Mouse (Mus musculus) cerebellum, adult (tissue): ENCODE data around the gene Gm20661.
"Not testable (repeated sequence)": the region's sequence is repeated elsewhere in the genome, so short reads cannot be mapped to it uniquely, and the experiment has no call there.

Experiments
- ATAC-seq: cut with Nextera tagmentation; 2 replicates; pipeline ENCODE4 v1.9.2; 2017; ENCODE audit warnings: mild to moderate bottlenecking, moderate library complexity, mixed read lengths; ENCODE audit not compliant: insufficient number of reproducible peaks, low FRiP score, low TSS enrichment

The Gm20661 gene

DNA sequence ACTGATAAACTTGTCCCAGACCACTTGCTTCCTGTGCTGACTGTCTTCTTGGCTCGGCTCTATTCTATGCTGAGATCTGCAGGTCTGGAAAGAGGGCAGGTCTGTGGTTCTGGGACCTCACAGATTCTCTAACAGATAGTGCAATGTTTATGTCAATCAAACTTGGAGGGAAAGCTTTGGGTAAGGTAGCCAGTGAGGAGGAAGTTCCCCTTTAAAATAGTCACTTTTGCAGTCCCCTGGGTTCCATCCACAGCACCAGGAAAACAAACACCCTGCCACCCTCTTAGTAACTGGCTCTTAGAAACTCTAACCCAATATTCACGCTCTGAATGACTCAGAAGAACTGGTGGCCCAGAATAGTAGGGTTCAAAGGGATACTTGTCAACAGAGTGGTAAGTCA is 11.6 kb downstream of the Gm20661 start:
- no peak for ATAC-seq

- ATAC-seq: no peak
Observed at GRCm38 (mm10) chr9:107995513-107995912, 12.7 kb downstream of the Gm20661 start.

GRCm38 (mm10) chr9:107996049-107996448 is 13.2 kb downstream of the Gm20661 start, which contains the start of gene Gm20662:
Gene Gm20662 (plus strand): TSS chr9:107996349.
- no peak for ATAC-seq

DNA sequence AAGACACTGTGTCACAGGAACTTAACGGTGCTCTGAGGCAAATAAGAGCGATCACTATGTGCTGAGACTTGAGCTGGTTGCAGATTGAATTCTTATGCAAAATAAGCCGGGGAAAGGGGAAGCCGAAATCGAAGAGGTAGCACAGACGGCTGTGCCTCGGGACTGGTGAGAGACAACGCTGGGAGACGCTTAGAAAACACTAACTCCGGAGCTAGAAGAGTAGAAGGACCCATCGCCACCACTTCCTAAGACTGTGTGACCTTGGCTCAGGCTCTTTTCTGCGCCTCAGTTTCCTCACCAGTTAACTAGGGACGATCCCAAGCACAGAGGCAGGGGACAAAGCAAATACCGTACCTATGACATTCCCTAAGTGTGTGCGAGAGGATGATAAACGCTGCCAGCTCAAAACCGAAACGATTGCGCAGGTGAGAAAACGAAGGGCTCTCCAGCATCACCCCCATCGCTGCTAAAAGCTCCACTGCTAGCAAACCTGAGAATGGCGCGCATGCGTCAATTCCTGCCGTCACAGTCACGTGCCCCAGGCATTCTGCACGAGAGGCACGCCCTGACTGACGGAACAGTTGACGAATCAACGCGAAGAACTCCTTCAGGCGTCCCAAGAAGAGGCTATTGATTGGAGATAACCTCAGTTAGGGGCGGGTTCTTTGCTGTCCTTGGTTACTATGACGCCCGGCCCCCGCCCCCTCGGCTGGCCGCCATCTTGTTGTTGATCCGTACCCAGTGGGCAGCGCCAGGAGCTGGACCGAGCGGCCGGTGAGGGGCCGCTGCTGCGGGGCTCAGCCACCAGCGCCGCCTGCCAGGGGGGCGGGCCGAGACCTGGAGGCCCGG is 19.3 kb downstream of the Gm20661 start, which contains the start of gene Ip6k1:
Ip6k1 (plus strand) TSS at position 580 of the 849 bp plus-strand sequence.
- peak; percentile 99 for ATAC-seq

- ATAC-seq: no peak
Observed at GRCm38 (mm10) chr9:108002778-108003530, 20.1 kb downstream of the Gm20661 start.

GRCm38 (mm10) chr9:108003531-108003890 is 20.7 kb downstream of the Gm20661 start:
- ATAC-seq: no peak

GRCm38 (mm10) chr9:108008041-108008440 is 25.2 kb downstream of the Gm20661 start:
- ATAC-seq: no peak

DNA sequence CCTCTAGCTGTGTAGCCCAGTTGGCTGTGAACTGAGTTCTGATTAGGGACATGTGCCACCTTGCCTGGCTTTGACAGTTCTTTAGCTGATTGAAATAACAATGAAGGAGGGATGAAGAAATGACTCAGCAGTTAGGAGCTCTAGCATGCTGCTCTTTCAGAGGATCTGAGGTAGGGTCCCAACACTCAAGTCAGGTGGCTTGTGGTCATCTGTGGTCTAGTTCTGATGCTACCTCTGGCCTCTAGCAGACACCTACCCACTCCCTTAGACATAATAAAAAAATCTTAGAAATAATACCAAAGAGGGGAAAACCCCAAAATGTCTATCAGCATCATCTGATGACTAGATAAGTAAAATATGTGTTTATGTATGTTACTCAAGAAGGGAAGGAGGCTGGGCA is 27.5 kb downstream of the Gm20661 start:
- no peak for ATAC-seq

GRCm38 (mm10) chr9:108013577-108013976 is 30.7 kb downstream of the Gm20661 start:
- not testable (repeated sequence) for ATAC-seq

- no peak for ATAC-seq
Observed at GRCm38 (mm10) chr9:108017127-108017526, 34.3 kb downstream of the Gm20661 start.

GRCm38 (mm10) chr9:108020741-108021140 is 37.9 kb downstream of the Gm20661 start:
- ATAC-seq: no peak

GRCm38 (mm10) chr9:108023216-108023615 is 40.4 kb downstream of the Gm20661 start:
- ATAC-seq: no peak

- ATAC-seq: no peak
Observed at GRCm38 (mm10) chr9:108026584-108026983, 43.7 kb downstream of the Gm20661 start.

GRCm38 (mm10) chr9:108027867-108028266 is 45.0 kb downstream of the Gm20661 start:
- no peak for ATAC-seq

GRCm38 (mm10) chr9:108032126-108032525 is 49.3 kb downstream of the Gm20661 start:
- ATAC-seq: no peak

- no peak for ATAC-seq
Observed at GRCm38 (mm10) chr9:108035331-108036156, 52.7 kb downstream of the Gm20661 start.
